Mouse (Mus musculus) thymus, adult 2 months (tissue): ENCODE results near the gene 5730522E02Rik.

Experiments
- CTCF ChIP-seq: fragments of 200-500 bp; IDR thresholded peaks from 2 replicates; pipeline ENCODE4 v1.5.1; 2012; ENCODE audit warnings: mild to moderate bottlenecking, control low read depth, low read length, moderate library complexity, borderline replicate concordance; ENCODE audit not compliant: control insufficient read depth, poor library complexity, insufficient read depth; ENCODE audit errors: extremely low read depth
- POLR2A ChIP-seq: fragments of 200-500 bp; IDR thresholded peaks from 2 replicates; pipeline ENCODE4 v1.6.1; 2012; ENCODE audit warnings: mild to moderate bottlenecking, low read length, control low read depth, moderate library complexity; ENCODE audit not compliant: control insufficient read depth, poor library complexity, insufficient read depth; ENCODE audit errors: extremely low read depth

GRCm38 (mm10) chr11:26061471-26062137 lies 149.0 kb downstream of the 5730522E02Rik start:
- TF ChIP-seq CTCF (no peak), POLR2A (no peak)
